Mouse (Mus musculus) CD4-positive, CD25-positive, alpha-beta regulatory T cell, adult 2 months (primary cell): ENCODE data around the gene Lad1.

Experiments
- DNase-seq: peaks from one replicate; pipeline ENCODE4 v3.0.0-alpha.2; 2012; ENCODE audit warnings: low read depth, low spot score

Gene Lad1

GRCm38 (mm10) chr1:135877248-135877647, 58.9 kb downstream of the Lad1 start:
- DNase-seq: no peak

GRCm38 (mm10) chr1:135882385-135883109, 64.1 kb downstream of the Lad1 start:
- peak; percentile 64 for DNase-seq
